Mouse (Mus musculus): ENCODE measurements around the gene Hmga1.

The Hmga1 gene

GRCm38 (mm10) chr17:27556315-27557011, at the start of gene Hmga1:
Gene Hmga1, plus strand, starts transcription at chr17:27556497.
- peak; percentile 83 to 87 for DNase-seq

DNA sequence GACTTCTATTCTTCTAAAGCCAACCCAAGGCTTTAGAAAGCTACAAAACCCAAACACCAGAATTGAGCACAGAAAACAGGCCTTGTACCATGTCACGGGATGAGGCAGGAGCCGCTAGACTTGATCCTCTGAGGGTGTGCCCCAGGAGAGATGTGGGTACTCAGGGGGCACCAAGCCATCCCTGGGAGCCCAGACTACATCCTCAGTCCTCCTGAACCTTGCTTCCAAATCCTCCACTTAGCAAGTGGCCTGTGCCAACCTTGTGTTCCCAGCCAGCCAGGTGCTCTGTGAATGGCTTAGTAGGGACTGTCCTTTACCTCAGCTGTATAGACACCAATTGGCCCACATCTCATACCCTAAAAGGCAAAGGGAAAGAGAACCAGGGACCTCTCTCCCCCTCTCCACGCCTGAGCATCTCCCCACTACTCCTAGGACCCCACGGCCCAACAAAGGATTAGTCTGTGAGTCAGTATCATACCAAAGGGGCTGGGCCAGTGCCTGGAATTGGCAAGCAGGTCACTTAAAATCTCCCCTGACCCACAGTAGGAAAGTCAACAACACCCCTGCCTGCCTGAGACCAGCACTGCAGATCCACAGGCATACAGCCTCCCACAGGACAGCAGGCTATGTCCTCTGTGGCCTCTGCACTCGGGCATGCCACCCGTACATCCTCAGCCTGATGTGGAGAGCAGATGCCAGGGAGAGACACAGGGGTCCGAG, 49.3 kb upstream of the Hmga1 start:
- peak in 1 of 2 experiments; percentile 41 for DNase-seq

DNA sequence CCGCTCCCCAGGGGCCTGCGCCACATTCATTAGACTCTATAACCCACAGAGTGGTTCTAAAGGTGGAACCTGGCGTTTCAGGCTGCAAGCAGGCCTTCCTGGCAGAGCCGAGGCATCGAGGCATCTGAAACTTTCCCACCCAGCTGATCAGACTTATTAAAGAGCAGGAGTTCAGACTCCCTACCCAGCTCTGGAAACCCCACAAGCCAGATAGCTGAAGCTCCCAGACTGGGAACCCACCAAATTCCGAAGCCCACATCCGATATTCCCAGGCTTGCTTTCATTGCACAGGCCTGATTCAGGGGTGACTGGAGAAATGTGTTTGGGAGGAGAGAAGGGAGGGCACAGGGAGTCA, 48.7 kb upstream of the Hmga1 start:
- peak in 1 of 2 experiments; percentile 44 for DNase-seq

- DNase-seq = peak in 1 of 2 experiments; percentile 52
These were observed 48.3 kb upstream of the Hmga1 start for GRCm38 (mm10) chr17:27508002-27508401.

GRCm38 (mm10) chr17:27508513-27508912, 47.8 kb upstream of the Hmga1 start:
- DNase-seq = peak in 1 of 2 experiments; percentile 42

DNA sequence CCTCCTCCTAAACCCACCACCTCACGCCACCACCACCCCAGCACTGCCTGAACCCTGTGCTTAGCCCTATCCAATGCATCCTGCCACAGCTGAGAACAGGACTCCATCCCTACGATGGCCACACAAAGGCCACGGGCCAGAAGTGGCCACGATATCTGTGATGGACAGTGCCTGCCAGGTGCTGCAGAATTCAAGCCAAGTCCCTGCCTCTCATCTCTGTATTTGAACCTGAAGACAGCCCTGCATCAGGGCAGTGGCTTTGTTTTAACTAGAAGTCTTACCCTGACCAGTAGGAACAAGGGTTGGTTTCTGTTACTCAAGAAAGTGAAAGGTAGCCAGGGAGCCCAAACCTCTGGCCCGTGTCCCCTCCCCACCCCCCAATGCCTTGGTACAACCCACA, 47.2 kb upstream of the Hmga1 start:
- peak in 1 of 2 experiments; percentile 54 for DNase-seq

- DNase-seq = peak in 1 of 2 experiments; percentile 54
These were observed 45.8 kb upstream of the Hmga1 start for GRCm38 (mm10) chr17:27510258-27511124.

DNA sequence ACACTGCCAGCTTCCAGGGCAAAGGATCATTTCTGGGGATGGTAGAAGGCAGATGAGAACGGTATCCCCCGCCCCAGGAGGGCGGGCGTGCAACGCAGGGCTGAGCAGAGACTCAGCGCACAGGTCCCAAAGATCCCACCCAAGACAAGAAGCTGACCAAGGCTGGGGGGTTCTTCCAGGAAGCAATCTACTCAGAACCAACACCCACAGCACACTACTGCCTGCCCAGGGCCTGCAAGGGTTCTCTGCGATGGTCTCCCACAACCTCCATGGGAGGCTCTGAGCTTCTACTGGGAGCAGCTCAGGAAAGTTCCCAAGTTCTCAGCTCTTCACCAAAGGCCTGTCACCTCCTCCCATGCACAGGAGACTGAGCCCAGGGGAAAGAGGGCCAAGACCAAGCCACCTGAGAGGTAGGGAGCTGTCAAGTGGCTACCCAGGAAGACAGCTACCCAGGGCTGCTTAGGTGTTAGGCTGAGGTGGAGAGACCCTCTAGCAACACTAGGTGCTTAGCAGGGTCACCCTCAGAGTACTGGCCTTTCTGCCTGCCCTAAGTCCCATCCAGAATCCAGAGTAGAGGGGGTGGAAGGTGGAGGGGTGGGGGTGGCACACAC, 45.1 kb upstream of the Hmga1 start:
- DNase-seq = no peak

DNA sequence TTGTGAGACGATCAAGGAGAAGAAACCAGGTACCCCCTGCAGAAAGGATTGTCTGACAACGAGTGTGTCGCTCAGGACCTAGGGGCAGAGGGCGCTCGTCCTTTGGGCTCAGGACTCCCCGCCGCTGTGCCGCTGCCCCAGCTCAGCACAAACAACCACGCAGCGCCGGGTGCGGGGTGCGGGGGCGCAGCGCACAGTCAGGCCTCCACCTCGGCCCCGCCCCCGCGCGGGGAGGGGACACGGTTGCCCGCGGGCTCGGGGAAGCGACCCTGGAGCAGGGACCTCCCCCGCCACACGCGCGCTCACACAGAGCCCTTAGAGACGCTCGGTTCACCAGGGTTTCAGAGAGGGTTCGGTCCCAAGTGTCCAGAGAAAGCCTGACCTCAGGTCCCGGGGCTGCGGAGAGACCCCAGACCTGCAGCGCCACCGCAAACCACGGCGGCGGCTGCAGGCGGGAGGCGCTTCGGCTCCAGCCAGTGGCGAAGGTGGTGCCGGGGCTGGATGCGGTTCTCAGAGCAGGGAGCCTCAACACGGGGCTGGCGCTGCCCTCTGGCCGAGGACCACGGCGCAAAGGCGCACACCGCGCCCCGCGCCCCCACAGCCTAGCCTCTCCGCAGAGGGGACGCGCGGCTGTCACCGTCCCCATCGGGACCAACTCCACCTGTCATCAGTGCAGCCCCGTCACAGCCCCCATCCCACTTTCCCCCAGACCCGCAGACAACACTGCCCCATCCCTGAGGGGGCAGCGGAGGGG, 44.3 kb upstream of the Hmga1 start:
- DNase-seq = peak; percentile 79 to 89

- DNase-seq = peak in 1 of 2 experiments; percentile 39
These were observed 43.6 kb upstream of the Hmga1 start for GRCm38 (mm10) chr17:27512619-27513161.

- DNase-seq = peak; percentile 76 to 85
These were observed 42.9 kb upstream of the Hmga1 start for GRCm38 (mm10) chr17:27513279-27513915.

- DNase-seq = no peak
These were observed 42.2 kb upstream of the Hmga1 start for GRCm38 (mm10) chr17:27513916-27514762.

- peak in 1 of 2 experiments; percentile 3 for DNase-seq
These were observed 38.0 kb upstream of the Hmga1 start for GRCm38 (mm10) chr17:27518296-27518695.

GRCm38 (mm10) chr17:27518700-27519595, 37.3 kb upstream of the Hmga1 start:
- no peak for DNase-seq

GRCm38 (mm10) chr17:27520557-27520956, 35.7 kb upstream of the Hmga1 start:
- DNase-seq = peak; percentile 82

GRCm38 (mm10) chr17:27521303-27521702, 35.0 kb upstream of the Hmga1 start, which contains the start of gene Grm4:
Gene Grm4, minus strand, starts transcription at chr17:27521403.
- DNase-seq = no peak

DNA sequence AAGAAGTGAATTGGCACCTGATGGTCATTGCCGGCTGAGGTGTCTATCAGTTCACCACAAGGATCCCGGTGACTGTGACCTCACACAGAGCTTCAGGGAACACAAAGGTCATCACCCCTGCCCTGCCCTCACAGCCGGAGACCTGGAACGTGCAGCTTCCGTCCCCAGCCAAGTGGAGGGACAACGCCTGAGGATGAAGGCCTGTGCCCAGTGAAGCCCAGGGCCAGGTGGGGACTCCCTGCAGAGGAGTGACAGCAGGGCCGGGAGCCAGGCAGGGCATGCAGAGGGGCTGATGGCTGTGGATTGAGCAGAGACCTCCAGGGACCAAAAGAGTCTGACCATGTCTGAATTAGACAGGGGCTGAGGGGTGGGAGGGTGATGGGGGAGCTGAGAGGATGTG, 33.2 kb upstream of the Hmga1 start:
- DNase-seq = peak in 1 of 2 experiments; percentile 19

- no peak for DNase-seq
These were observed 29.1 kb upstream of the Hmga1 start for GRCm38 (mm10) chr17:27527188-27527587.

GRCm38 (mm10) chr17:27528030-27528429, 28.3 kb upstream of the Hmga1 start:
- DNase-seq = no peak
